Mouse (Mus musculus) hindbrain, embryonic 11.5 days (tissue): Measurements from ENCODE around the gene Slc44a1. TPM values are rescaled to one million over a fixed set of nuclear protein-coding genes. Genes with fewer than 3 reads are reported as not detected.

Source experiments
- ATAC-seq: fragments of 200-750 bp; cut with Nextera tagmentation; 2 replicates; pipeline ENCODE4 v1.8.0; 2017; ENCODE audit warnings: mild to moderate bottlenecking, moderate TSS enrichment, moderate library complexity; ENCODE audit not compliant: low FRiP score
- DNase-seq: peaks from one replicate; pipeline ENCODE4 v3.0.0-alpha.2; 2015; ENCODE audit warnings: low spot score
- H3K27ac ChIP-seq: fragments of 300-500 bp; sonication (generic); 2 replicates; pipeline ENCODE4 v1.5.1; 2014; ENCODE audit warnings: mild to moderate bottlenecking, low read depth, low read length
- H3K27me3 ChIP-seq: fragments of 300-500 bp; sonication (generic); 2 replicates; pipeline ENCODE4 v1.6.1; 2014; ENCODE audit warnings: mild to moderate bottlenecking, low read length, moderate library complexity, mixed read lengths; ENCODE audit not compliant: control insufficient read depth, insufficient read depth
- H3K36me3 ChIP-seq: fragments of 300-500 bp; sonication (generic); 2 replicates; pipeline ENCODE4 v1.6.1; 2014; ENCODE audit warnings: mild to moderate bottlenecking, low read length, moderate library complexity, mixed read lengths; ENCODE audit not compliant: control insufficient read depth, insufficient read depth
- H3K4me1 ChIP-seq: fragments of 300-500 bp; sonication (generic); replicated peaks from 2 replicates; pipeline ENCODE4 v1.6.1; 2014; ENCODE audit warnings: low read length, mixed read lengths; ENCODE audit not compliant: control insufficient read depth, insufficient read depth
- H3K4me2 ChIP-seq: fragments of 300-500 bp; sonication (generic); replicated peaks from 2 replicates; pipeline ENCODE4 v1.6.1; 2014; ENCODE audit warnings: mild to moderate bottlenecking, low read depth, low read length
- H3K4me3 ChIP-seq: fragments of 300-500 bp; sonication (generic); 2 replicates; pipeline ENCODE4 v1.5.1; 2014; ENCODE audit warnings: low read depth, low read length
- H3K9ac ChIP-seq: fragments of 300-500 bp; sonication (generic); 2 replicates; pipeline ENCODE4 v1.6.1; 2014; ENCODE audit warnings: low read depth, low read length
- H3K9me3 ChIP-seq: fragments of 300-500 bp; sonication (generic); 2 replicates; pipeline ENCODE4 v1.6.1; 2016; ENCODE audit warnings: low read length; ENCODE audit not compliant: control insufficient read depth
- WGBS: fragments of 180-500 bp; shearing (Covaris S2); extraction: QIAGEN DNeasy Blood & Tissue Kit; methylation state at CpG from one replicate; pipeline ENCODE4 v1.1.7; 2014; 5-methylcytosine and 5-hydroxymethylcytosine counted together
- polyA plus RNA-seq: library from polyadenylated mRNA; unstranded; fragments of >200 nt; fragmentation: Nextera tagmentation; extraction: Ambion mirVana; gene quantifications from 2 replicates; pipeline ENCODE4 v1.2.1, GENCODE M21; 2014

Gene Slc44a1
- polyA plus RNA-seq, 1 experiment from 2014 or later: 14.4 TPM

GRCm38 (mm10) chr4:53522655-53523054, 82.4 kb downstream of the Slc44a1 start:
- no peak overlapping the region for H3K4me2 ChIP-seq
- H3K4me1 ChIP-seq: no peaks in the 10 kb centered on the region
- no peak for ATAC-seq
- WGBS: 85% methylated on average over 8 of the region's 8 CpGs
- no peaks in the 10 kb centered on the region for H3K36me3 ChIP-seq
- no peaks in the 10 kb centered on the region for H3K9me3 ChIP-seq
- H3K4me3 ChIP-seq: no peak overlapping the region
- H3K27me3 ChIP-seq: no peaks in the 10 kb centered on the region
- no peak overlapping the region for H3K27ac ChIP-seq
- no peak for DNase-seq
- H3K9ac ChIP-seq: no peak overlapping the region

- Histone ChIP-seq H3K4me2 (no peak overlapping the region), H3K36me3 (no peaks in the 10 kb centered on the region), H3K9me3 (no peaks in the 10 kb centered on the region), H3K4me3 (no peak overlapping the region), H3K27ac (no peak overlapping the region), H3K27me3 (no peaks in the 10 kb centered on the region), H3K9ac (no peak overlapping the region), H3K4me1 (no peaks in the 10 kb centered on the region)
- 95% methylated on average over 6 of the region's 6 CpGs for WGBS
- DNase-seq (no peak), ATAC-seq (no peak)
These were observed 85.3 kb downstream of the Slc44a1 start for GRCm38 (mm10) chr4:53525503-53525902.

- no peak overlapping the region for H3K4me3 ChIP-seq
- no peak overlapping the region for H3K4me2 ChIP-seq
- no peaks in the 10 kb centered on the region for H3K4me1 ChIP-seq
- no peak for DNase-seq
- H3K36me3 ChIP-seq: no peaks in the 10 kb centered on the region
- H3K27ac ChIP-seq: no peak overlapping the region
- WGBS: 85% methylated on average over 1 of the region's 1 CpGs
- no peaks in the 10 kb centered on the region for H3K9me3 ChIP-seq
- ATAC-seq: no peak
- H3K9ac ChIP-seq: no peak overlapping the region
- no peaks in the 10 kb centered on the region for H3K27me3 ChIP-seq
These were observed 85.8 kb downstream of the Slc44a1 start for GRCm38 (mm10) chr4:53525994-53526393.

- no peak overlapping the region for H3K4me2 ChIP-seq
- no peak overlapping the region for H3K27ac ChIP-seq
- ATAC-seq: no peak
- no peaks in the 10 kb centered on the region for H3K27me3 ChIP-seq
- H3K4me3 ChIP-seq: no peak overlapping the region
- WGBS: 76% methylated on average over 2 of the region's 2 CpGs
- no peaks in the 10 kb centered on the region for H3K9me3 ChIP-seq
- no peak for DNase-seq
- no peak overlapping the region for H3K9ac ChIP-seq
- H3K4me1 ChIP-seq: no peaks in the 10 kb centered on the region
- H3K36me3 ChIP-seq: no peaks in the 10 kb centered on the region
These were observed 86.2 kb downstream of the Slc44a1 start for GRCm38 (mm10) chr4:53526446-53526845.

DNA sequence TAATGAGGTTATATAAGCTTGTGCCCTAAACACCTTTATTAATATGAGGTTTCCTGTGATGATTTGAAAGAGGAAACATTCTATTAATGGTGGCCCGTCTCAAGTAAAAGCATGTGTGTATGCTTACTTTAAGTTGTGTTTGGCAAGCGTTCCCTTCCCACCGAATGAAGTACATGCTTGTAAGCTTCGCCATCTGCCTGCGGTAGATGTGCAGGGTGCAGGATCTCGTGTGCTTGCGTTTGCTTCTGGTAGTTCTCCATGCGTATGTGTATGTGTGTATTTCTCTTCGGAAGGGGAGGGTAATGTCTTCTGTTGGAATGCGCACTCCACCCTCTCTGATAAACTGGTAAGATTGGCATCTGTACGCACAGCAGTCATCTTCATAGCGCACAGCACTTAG, 95.6 kb downstream of the Slc44a1 start:
- Histone ChIP-seq H3K36me3 (no peaks in the 10 kb centered on the region), H3K4me2 (no peak overlapping the region), H3K4me1 (no peaks in the 10 kb centered on the region), H3K27ac (no peak overlapping the region), H3K27me3 (no peaks in the 10 kb centered on the region), H3K9me3 (no peaks in the 10 kb centered on the region), H3K4me3 (no peak overlapping the region), H3K9ac (no peak overlapping the region)
- DNase-seq (no peak), ATAC-seq (no peak)
- WGBS: 93% methylated on average over 12 of the region's 12 CpGs

GRCm38 (mm10) chr4:53537101-53537500, 96.9 kb downstream of the Slc44a1 start:
- DNase-seq (no peak), ATAC-seq (no peak)
- Histone ChIP-seq H3K27ac (no peak overlapping the region), H3K36me3 (no peaks in the 10 kb centered on the region), H3K4me3 (no peak overlapping the region), H3K9me3 (no peaks in the 10 kb centered on the region), H3K4me1 (no peaks in the 10 kb centered on the region), H3K27me3 (no peaks in the 10 kb centered on the region), H3K9ac (no peak overlapping the region), H3K4me2 (no peak overlapping the region)

DNA sequence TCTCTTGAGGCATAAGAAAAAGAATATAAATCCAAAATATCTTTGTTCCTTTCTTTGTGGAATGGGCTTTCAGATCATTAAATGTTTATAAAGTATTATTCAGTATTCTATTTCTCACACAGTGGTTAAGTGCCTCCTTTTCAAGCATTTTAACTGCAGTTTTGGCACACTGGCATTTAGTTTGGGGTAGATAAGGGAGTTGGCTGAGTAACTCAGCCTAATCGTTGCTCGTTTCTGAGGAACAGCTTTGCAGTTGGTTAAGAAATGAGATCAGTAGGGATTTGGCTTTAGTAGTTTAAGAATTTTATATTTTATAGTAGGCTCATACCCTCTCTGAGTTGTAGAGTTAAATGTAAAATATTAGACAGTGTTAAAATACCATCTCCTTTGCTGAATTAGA, 97.3 kb downstream of the Slc44a1 start:
- no peaks in the 10 kb centered on the region for H3K27me3 ChIP-seq
- H3K4me2 ChIP-seq: no peak overlapping the region
- no peaks in the 10 kb centered on the region for H3K4me1 ChIP-seq
- H3K9ac ChIP-seq: no peak overlapping the region
- H3K9me3 ChIP-seq: no peaks in the 10 kb centered on the region
- ATAC-seq (no peak), DNase-seq (no peak)
- no peak overlapping the region for H3K4me3 ChIP-seq
- H3K27ac ChIP-seq: no peak overlapping the region
- no peaks in the 10 kb centered on the region for H3K36me3 ChIP-seq
- WGBS: 95% methylated on average over 2 of the region's 2 CpGs

- Histone ChIP-seq H3K27ac (no peak overlapping the region), H3K9ac (no peak overlapping the region), H3K4me2 (no peak overlapping the region), H3K36me3 (no peaks in the 10 kb centered on the region), H3K4me3 (no peak overlapping the region), H3K9me3 (no peaks in the 10 kb centered on the region), H3K27me3 (no peaks in the 10 kb centered on the region), H3K4me1 (no peaks in the 10 kb centered on the region)
- DNase-seq (no peak), ATAC-seq (no peak)
- 94% methylated on average over 11 of the region's 11 CpGs for WGBS
These were observed 98.4 kb downstream of the Slc44a1 start for GRCm38 (mm10) chr4:53538600-53538999.

- Histone ChIP-seq H3K27ac (no peak overlapping the region), H3K36me3 (no peaks in the 10 kb centered on the region), H3K9me3 (no peaks in the 10 kb centered on the region), H3K9ac (no peak overlapping the region), H3K4me2 (no peak overlapping the region), H3K27me3 (no peaks in the 10 kb centered on the region), H3K4me1 (no peaks in the 10 kb centered on the region), H3K4me3 (no peak overlapping the region)
- 96% methylated on average over 11 of the region's 11 CpGs for WGBS
- ATAC-seq: no peak
- no peak for DNase-seq
These were observed 99.7 kb downstream of the Slc44a1 start for GRCm38 (mm10) chr4:53539929-53540328.
